Mouse (Mus musculus) neural tube, embryonic 12.5 days (tissue): ENCODE data around the gene Eif2b3. TPM values are rescaled to one million over a fixed set of nuclear protein-coding genes. Genes with fewer than 3 reads are reported as not detected.

ENCODE experiments used
- ATAC-seq: fragments of 200-750 bp; cut with Nextera tagmentation; 2 replicates; pipeline ENCODE4 v1.8.0; 2017; ENCODE audit warnings: low read depth, mild to moderate bottlenecking, moderate TSS enrichment, moderate library complexity; ENCODE audit not compliant: low FRiP score
- H3K27ac ChIP-seq: fragments of 300-500 bp; sonication (generic); 2 replicates; pipeline ENCODE4 v1.5.1; 2016
- H3K27me3 ChIP-seq: fragments of 300-500 bp; sonication (generic); replicated peaks from 2 replicates; pipeline ENCODE4 v1.6.1; 2016; ENCODE audit warnings: mild to moderate bottlenecking
- H3K36me3 ChIP-seq: fragments of 300-500 bp; sonication (generic); 2 replicates; pipeline ENCODE4 v1.6.1; 2016; ENCODE audit warnings: mild to moderate bottlenecking
- H3K4me1 ChIP-seq: fragments of 300-500 bp; sonication (generic); 2 replicates; pipeline ENCODE4 v1.6.1; 2016
- H3K4me2 ChIP-seq: fragments of 300-500 bp; sonication (generic); replicated peaks from 2 replicates; pipeline ENCODE4 v1.6.1; 2016; ENCODE audit warnings: mild to moderate bottlenecking
- H3K4me3 ChIP-seq: fragments of 300-500 bp; sonication (generic); 2 replicates; pipeline ENCODE4 v1.5.1; 2016
- H3K9ac ChIP-seq: fragments of 300-500 bp; sonication (generic); 2 replicates; pipeline ENCODE4 v1.6.1; 2016; ENCODE audit warnings: mild to moderate bottlenecking
- H3K9me3 ChIP-seq: fragments of 300-500 bp; sonication (generic); 2 replicates; pipeline ENCODE4 v1.6.1; 2016; ENCODE audit warnings: mild to moderate bottlenecking
- WGBS: fragments of 180-500 bp; shearing (Covaris S2); methylation state at CpG from one replicate; pipeline ENCODE4 v1.1.7; 2016; 5-methylcytosine and 5-hydroxymethylcytosine counted together
- polyA plus RNA-seq: library from polyadenylated mRNA; unstranded; fragments of >200 nt; fragmentation: Nextera tagmentation; extraction: Ambion mirVana; gene quantifications from 2 replicates; pipeline ENCODE4 v1.2.1, GENCODE M21; 2016

Gene Eif2b3
- polyA plus RNA-seq, 1 experiment from 2014 or later: 48.6 TPM

GRCm38 (mm10) chr4:117001957-117002356 is 17.2 kb upstream of the Eif2b3 start:
- Histone ChIP-seq H3K36me3 (peaks cover 56% of the 10 kb centered on the region), H3K4me2 (no peak overlapping the region), H3K9ac (no peak overlapping the region), H3K27me3 (no peaks in the 10 kb centered on the region), H3K9me3 (no peaks in the 10 kb centered on the region), H3K4me1 (no peaks in the 10 kb centered on the region), H3K4me3 (no peak overlapping the region), H3K27ac (no peak overlapping the region)
- WGBS: 91% methylated on average over 16 of the region's 16 CpGs
- no peak for ATAC-seq

GRCm38 (mm10) chr4:117002543-117003521 is 16.4 kb upstream of the Eif2b3 start:
- Histone ChIP-seq H3K4me1 (no peaks in the 10 kb centered on the region), H3K27ac (no peak overlapping the region), H3K9ac (no peak overlapping the region), H3K9me3 (no peaks in the 10 kb centered on the region), H3K4me2 (no peak overlapping the region), H3K27me3 (no peaks in the 10 kb centered on the region), H3K4me3 (no peak overlapping the region), H3K36me3 (peaks cover 56% of the 10 kb centered on the region)
- WGBS: 54% methylated on average over 38 of the region's 38 CpGs
- ATAC-seq: 0 out of 2 replicates have a peak, but pooled peaks have one; percentile 33

DNA sequence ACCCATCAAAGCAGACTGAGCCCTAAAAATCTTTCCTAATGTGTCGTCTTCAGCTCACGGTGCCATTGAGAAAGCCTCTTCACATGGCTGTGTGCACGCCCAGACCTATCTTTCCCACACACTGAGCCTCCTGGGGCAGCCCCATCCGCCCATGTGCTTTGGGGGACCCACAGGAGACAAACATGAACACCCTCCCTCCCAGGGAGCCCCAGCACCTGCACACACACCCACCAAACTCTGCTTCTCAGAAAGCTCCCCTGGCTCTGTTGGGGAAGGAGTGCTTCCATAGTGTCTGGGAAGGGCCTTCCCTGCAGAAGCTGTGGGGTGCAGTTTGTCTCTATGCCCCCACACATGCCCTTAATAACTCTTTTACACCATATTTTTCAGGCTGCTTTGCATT is 14.6 kb upstream of the Eif2b3 start:
- H3K9ac ChIP-seq: no peak overlapping the region
- H3K27ac ChIP-seq: no peak overlapping the region
- no peak overlapping the region for H3K4me2 ChIP-seq
- WGBS: 82% methylated on average over 4 of the region's 4 CpGs
- ATAC-seq: no peak
- no peak overlapping the region for H3K4me3 ChIP-seq
- H3K36me3 ChIP-seq: peaks cover 46% of the 10 kb centered on the region
- no peaks in the 10 kb centered on the region for H3K4me1 ChIP-seq
- H3K9me3 ChIP-seq: no peaks in the 10 kb centered on the region
- H3K27me3 ChIP-seq: no peaks in the 10 kb centered on the region

- Histone ChIP-seq H3K9me3 (no peaks in the 10 kb centered on the region), H3K4me3 (no peak overlapping the region), H3K27ac (no peak overlapping the region), H3K4me2 (no peak overlapping the region), H3K4me1 (no peaks in the 10 kb centered on the region), H3K9ac (no peak overlapping the region), H3K27me3 (no peaks in the 10 kb centered on the region), H3K36me3 (peaks cover 34% of the 10 kb centered on the region)
- no peak for ATAC-seq
- WGBS: 81% methylated on average over 7 of the region's 7 CpGs
Observed at GRCm38 (mm10) chr4:117005611-117006400, 13.4 kb upstream of the Eif2b3 start.

DNA sequence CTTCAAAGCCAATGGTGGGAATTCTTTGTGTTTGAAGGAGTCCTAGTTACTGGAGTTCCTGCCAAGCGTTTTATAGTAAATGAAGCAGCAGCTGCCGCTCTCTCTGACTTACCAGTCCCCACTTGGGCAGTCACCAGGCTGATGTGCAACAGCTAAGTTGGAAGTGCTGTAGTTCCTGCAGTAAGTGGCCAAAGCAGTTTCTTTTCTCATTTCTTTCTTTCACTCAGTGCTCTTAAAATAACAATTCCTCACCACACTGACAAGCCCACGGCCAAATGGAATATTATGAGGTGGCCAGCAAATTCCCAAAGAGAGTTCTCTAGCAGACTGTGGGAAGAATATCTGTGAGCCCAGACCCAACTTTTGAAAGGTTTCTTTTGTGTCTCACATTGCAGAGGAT is 12.1 kb upstream of the Eif2b3 start:
- H3K27me3 ChIP-seq: no peaks in the 10 kb centered on the region
- peaks cover 24% of the 10 kb centered on the region for H3K36me3 ChIP-seq
- WGBS: 77% methylated on average over 3 of the region's 3 CpGs
- no peaks in the 10 kb centered on the region for H3K9me3 ChIP-seq
- H3K4me1 ChIP-seq: no peaks in the 10 kb centered on the region
- no peak for ATAC-seq
- no peak overlapping the region for H3K4me3 ChIP-seq
- no peak overlapping the region for H3K4me2 ChIP-seq
- no peak overlapping the region for H3K9ac ChIP-seq
- H3K27ac ChIP-seq: no peak overlapping the region

GRCm38 (mm10) chr4:117010231-117010630 is 9.0 kb upstream of the Eif2b3 start:
- WGBS: 86% methylated on average over 5 of the region's 5 CpGs
- ATAC-seq: no peak
- Histone ChIP-seq H3K4me3 (no peak overlapping the region), H3K4me1 (no peaks in the 10 kb centered on the region), H3K27ac (no peak overlapping the region), H3K36me3 (no peaks in the 10 kb centered on the region), H3K27me3 (no peaks in the 10 kb centered on the region), H3K4me2 (no peak overlapping the region), H3K9me3 (no peaks in the 10 kb centered on the region), H3K9ac (no peak overlapping the region)

DNA sequence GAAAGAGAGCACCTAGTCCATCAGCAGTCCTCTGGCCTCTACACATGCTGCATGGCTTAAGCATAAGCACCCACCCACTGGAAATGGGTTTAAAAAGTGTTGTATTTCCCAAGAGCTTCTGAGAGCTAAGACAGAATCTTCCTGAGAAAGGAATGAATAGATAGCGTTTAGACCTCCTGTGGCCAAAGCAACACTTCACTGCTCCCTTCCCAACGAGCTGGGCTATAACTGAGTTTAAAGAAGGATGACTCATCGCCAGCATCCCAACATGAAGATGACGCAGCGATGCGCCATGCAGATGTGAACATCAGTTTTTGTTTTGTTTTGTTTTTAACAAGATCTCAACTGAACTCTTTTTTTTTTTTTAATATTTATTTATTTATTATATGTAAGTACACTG is 5.6 kb upstream of the Eif2b3 start:
- no peak for ATAC-seq
- Histone ChIP-seq H3K9me3 (no peaks in the 10 kb centered on the region), H3K4me1 (no peaks in the 10 kb centered on the region), H3K27me3 (no peaks in the 10 kb centered on the region), H3K9ac (no peak overlapping the region), H3K27ac (no peak overlapping the region), H3K4me3 (no peak overlapping the region), H3K4me2 (no peak overlapping the region), H3K36me3 (no peaks in the 10 kb centered on the region)
- WGBS: 83% methylated on average over 6 of the region's 6 CpGs

- H3K4me3 ChIP-seq: no peak overlapping the region
- WGBS: 61% methylated on average over 4 of the region's 4 CpGs
- H3K27ac ChIP-seq: no peak overlapping the region
- no peaks in the 10 kb centered on the region for H3K36me3 ChIP-seq
- no peak overlapping the region for H3K9ac ChIP-seq
- no peak for ATAC-seq
- H3K4me2 ChIP-seq: no peak overlapping the region
- H3K27me3 ChIP-seq: no peaks in the 10 kb centered on the region
- H3K9me3 ChIP-seq: no peaks in the 10 kb centered on the region
- no peaks in the 10 kb centered on the region for H3K4me1 ChIP-seq
Observed at GRCm38 (mm10) chr4:117014901-117015415, 4.2 kb upstream of the Eif2b3 start.

DNA sequence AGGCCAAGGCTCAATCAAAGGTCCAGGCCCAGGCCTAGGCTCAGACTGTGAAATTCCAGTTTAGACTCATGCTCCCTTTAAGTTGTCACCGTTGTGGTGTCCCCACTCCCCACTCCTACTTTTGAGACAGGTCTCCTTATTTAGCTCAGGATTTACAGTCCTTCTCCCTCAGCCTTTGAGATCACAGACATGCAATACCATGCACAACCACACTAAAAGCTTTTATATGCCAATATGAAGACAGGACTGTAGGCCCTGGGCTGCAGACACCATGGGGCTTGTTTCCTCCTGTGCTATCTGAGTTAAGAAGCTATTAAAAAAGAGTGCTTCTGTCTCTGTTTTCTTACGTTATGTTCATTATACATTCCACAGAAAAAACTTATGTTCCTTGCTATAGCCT is 1.5 kb upstream of the Eif2b3 start:
- Histone ChIP-seq H3K36me3 (peaks cover 8% of the 10 kb centered on the region), H3K27me3 (no peaks in the 10 kb centered on the region), H3K9me3 (no peaks in the 10 kb centered on the region), H3K4me2 (no peak overlapping the region), H3K4me3 (no peak overlapping the region), H3K4me1 (peaks cover 7% of the 10 kb centered on the region; the same call in 1 of the 2 replicates), H3K27ac (no peak overlapping the region), H3K9ac (no peak overlapping the region)
- 76% methylated on average over 2 of the region's 2 CpGs for WGBS
- no peak for ATAC-seq

- no peak for ATAC-seq
- Histone ChIP-seq H3K9me3 (no peaks in the 10 kb centered on the region), H3K9ac (no peak overlapping the region), H3K27me3 (no peaks in the 10 kb centered on the region), H3K4me1 (peaks cover 7% of the 10 kb centered on the region; the same call in 1 of the 2 replicates), H3K27ac (no peak overlapping the region), H3K36me3 (peaks cover 13% of the 10 kb centered on the region), H3K4me2 (no peak overlapping the region), H3K4me3 (no peak overlapping the region)
- 82% methylated on average over 7 of the region's 7 CpGs for WGBS
Observed at GRCm38 (mm10) chr4:117018327-117018726, 875 bp upstream of the Eif2b3 start.

- Histone ChIP-seq H3K9me3 (no peaks in the 10 kb centered on the region), H3K4me3 (no peak overlapping the region), H3K4me2 (no peak overlapping the region), H3K36me3 (peaks cover 23% of the 10 kb centered on the region), H3K27ac (no peak overlapping the region), H3K27me3 (no peaks in the 10 kb centered on the region), H3K4me1 (peaks cover 7% of the 10 kb centered on the region; the same call in 1 of the 2 replicates), H3K9ac (no peak overlapping the region)
- 94% methylated on average over 4 of the region's 4 CpGs for WGBS
- ATAC-seq: no peak
Observed at GRCm38 (mm10) chr4:117023469-117023868, 4.3 kb downstream of the Eif2b3 start.

DNA sequence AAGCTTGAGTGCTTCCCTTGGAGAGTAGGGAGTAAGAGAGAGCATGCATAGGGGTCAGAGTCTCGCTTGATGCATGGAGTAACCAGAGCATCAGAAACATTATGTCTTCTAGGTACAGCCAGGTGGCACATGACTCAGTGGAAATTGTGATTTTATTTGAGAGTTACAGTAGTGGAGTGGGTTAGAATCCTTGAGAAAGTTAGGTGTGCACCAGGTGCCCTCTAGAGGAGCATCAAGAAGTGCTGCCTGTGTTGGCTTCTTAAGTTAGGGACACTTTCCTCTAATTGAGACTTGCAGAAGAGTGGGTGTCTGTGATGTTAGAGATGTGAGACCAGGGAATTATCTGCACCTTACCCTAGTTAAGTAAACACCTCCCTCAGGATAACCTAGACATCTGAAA is 11.9 kb downstream of the Eif2b3 start:
- Histone ChIP-seq H3K4me2 (no peak overlapping the region), H3K9me3 (no peaks in the 10 kb centered on the region), H3K27ac (no peak overlapping the region), H3K9ac (no peak overlapping the region), H3K27me3 (no peaks in the 10 kb centered on the region), H3K4me1 (no peaks in the 10 kb centered on the region), H3K36me3 (peaks cover 22% of the 10 kb centered on the region), H3K4me3 (no peak overlapping the region)
- WGBS: 98% methylated on average over 1 of the region's 1 CpGs
- ATAC-seq: no peak
